10 mouse cellular contexts compared by ENCODE assay signal in the genomic region with DNA sequence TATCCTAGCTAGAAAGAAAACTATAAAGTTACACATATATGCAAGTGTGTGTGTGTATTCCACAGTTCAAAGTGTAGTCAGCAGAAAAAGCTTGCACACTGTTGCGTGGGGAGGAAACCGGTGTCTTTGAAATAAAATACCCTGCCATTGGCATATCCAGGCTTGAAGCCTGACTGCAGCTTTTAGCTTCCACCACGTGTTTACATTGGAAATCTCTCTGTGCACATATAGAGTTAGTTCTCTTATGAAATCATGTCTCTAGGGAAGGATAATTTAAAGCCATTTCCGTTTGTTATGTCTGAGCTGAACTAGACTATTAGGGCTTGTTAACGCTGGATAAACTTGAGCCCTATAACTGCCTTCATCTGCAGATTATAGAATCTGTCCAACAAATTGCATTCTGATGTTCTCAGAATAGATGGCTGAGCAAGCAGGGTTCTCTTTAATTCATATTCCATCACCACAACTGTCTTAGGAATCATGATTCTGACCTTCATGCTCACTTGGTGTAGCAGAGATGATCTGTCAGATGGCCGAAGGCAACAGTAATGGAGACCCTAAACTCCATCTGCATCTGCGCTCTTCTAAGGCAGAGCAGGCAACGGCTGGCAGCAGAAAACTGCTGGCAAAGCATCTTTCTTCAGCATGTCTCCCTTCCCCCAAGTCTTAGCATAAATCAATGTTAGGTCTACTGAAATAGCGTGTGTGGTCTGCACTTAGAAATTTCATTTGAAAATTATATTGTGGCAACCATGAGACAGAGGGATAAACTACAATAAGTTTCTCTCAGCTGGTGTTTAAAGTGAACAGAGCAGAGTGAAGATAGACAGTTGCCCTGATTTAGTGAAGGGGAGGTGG.
DNase-seq lines count a peak whose midpoint lies in the region; ATAC-seq lines count a peak whose summit lies in the region.
"Had no signal": no experiment of that assay in that cellular context is flagged by ENCODE, and none has a peak within 500 bp of the region (broad histone marks: within the 10 kb centered on the region; RNA-seq: fewer than 3 reads in every experiment).

No protein-coding gene starts in this region.

- peak overlapping the region; percentile 66 for H3K27ac ChIP-seq in hindbrain, embryonic 10.5 days
- H3K27ac ChIP-seq in hindbrain, embryonic 11.5 days (ENCODE audit: low read depth, low read length) = no peak overlapping the region; the same call in 1 of the 2 replicates
- H3K27ac ChIP-seq in embryonic facial prominence, embryonic 12.5 days = peak overlapping the region; percentile 91
- 0 out of 2 replicates have a peak overlapping the region, but pooled peaks have one; percentile 11 for H3K27ac ChIP-seq in midbrain, embryonic 15.5 days
- H3K27ac ChIP-seq: macrophage had no signal

- no peak for ATAC-seq in hindbrain, embryonic 11.5 days (ENCODE audit: low FRiP score)
- peak; percentile 74 for ATAC-seq in embryonic facial prominence, embryonic 12.5 days (ENCODE audit: insufficient number of reproducible peaks, insufficient read depth, low FRiP score, low TSS enrichment)
- ATAC-seq in midbrain, embryonic 15.5 days (replicated peaks) = 0 out of 2 replicates have a peak, but pooled peaks have one; percentile 39

- no peak overlapping the region for H3K9ac ChIP-seq in hindbrain, embryonic 11.5 days (ENCODE audit: low read depth, low read length)
- no peak overlapping the region for H3K9ac ChIP-seq in embryonic facial prominence, embryonic 12.5 days
- H3K9ac ChIP-seq in midbrain, embryonic 15.5 days = no peak overlapping the region

- no peak overlapping the region for H3K4me2 ChIP-seq in hindbrain, embryonic 11.5 days (replicated peaks; ENCODE audit: low read depth, low read length)
- no peak overlapping the region for H3K4me2 ChIP-seq in embryonic facial prominence, embryonic 12.5 days (replicated peaks)
- H3K4me2 ChIP-seq in midbrain, embryonic 15.5 days = no peak overlapping the region

- no peaks in the 10 kb centered on the region for H3K36me3 ChIP-seq in hindbrain, embryonic 10.5 days
- H3K36me3 ChIP-seq in hindbrain, embryonic 11.5 days (ENCODE audit: control insufficient read depth, insufficient read depth, low read length) = no peaks in the 10 kb centered on the region
- no peaks in the 10 kb centered on the region for H3K36me3 ChIP-seq in embryonic facial prominence, embryonic 12.5 days
- no peaks in the 10 kb centered on the region for H3K36me3 ChIP-seq in midbrain, embryonic 15.5 days (replicated peaks)

- H3K9me3 ChIP-seq in hindbrain, embryonic 10.5 days = no peaks in the 10 kb centered on the region
- no peaks in the 10 kb centered on the region for H3K9me3 ChIP-seq in hindbrain, embryonic 11.5 days (ENCODE audit: control insufficient read depth, low read length)
- no peaks in the 10 kb centered on the region for H3K9me3 ChIP-seq in embryonic facial prominence, embryonic 12.5 days
- no peaks in the 10 kb centered on the region for H3K9me3 ChIP-seq in midbrain, embryonic 15.5 days

- 75% methylated on average over 9 of the region's 9 CpGs for WGBS in hindbrain, embryonic 10.5 days
- WGBS in hindbrain, embryonic 11.5 days = 66% methylated on average over 9 of the region's 9 CpGs
- WGBS in embryonic facial prominence, embryonic 12.5 days = 20% methylated on average over 9 of the region's 9 CpGs
- 58% methylated on average over 9 of the region's 9 CpGs for WGBS in midbrain, embryonic 15.5 days

- H3K4me1 ChIP-seq in hindbrain, embryonic 10.5 days (replicated peaks) = peaks cover 64% of the 10 kb centered on the region
- H3K4me1 ChIP-seq in hindbrain, embryonic 11.5 days (replicated peaks; ENCODE audit: control insufficient read depth, insufficient read depth, low read length) = peaks cover 6% of the 10 kb centered on the region; the same call in 1 of the 2 replicates
- H3K4me1 ChIP-seq in embryonic facial prominence, embryonic 12.5 days = peaks cover 49% of the 10 kb centered on the region
- peaks cover 36% of the 10 kb centered on the region for H3K4me1 ChIP-seq in midbrain, embryonic 15.5 days

- peaks cover 3% of the 10 kb centered on the region; the same call in 1 of the 2 replicates for H3K27me3 ChIP-seq in hindbrain, embryonic 10.5 days (ENCODE audit: insufficient read depth, poor library complexity, severe bottlenecking)
- no peaks in the 10 kb centered on the region for H3K27me3 ChIP-seq in hindbrain, embryonic 11.5 days (ENCODE audit: control insufficient read depth, insufficient read depth, low read length)
- no peaks in the 10 kb centered on the region for H3K27me3 ChIP-seq in embryonic facial prominence, embryonic 12.5 days
- no peaks in the 10 kb centered on the region for H3K27me3 ChIP-seq in midbrain, embryonic 15.5 days (replicated peaks)

- DNase-seq in hindbrain, embryonic 10.5 days (ENCODE audit: low spot score) = no peak
- no peak for DNase-seq in hindbrain, embryonic 11.5 days (ENCODE audit: low spot score)
- peak; percentile 37 for DNase-seq in gonadal fat pad, adult 2 months (ENCODE audit: low read depth)
- DNase-seq in left cerebral cortex, adult 9 months (ENCODE audit: low spot score in 2 of 2) = no peak
- DNase-seq in ovary, postnatal 10 days (ENCODE audit: low spot score) = no peak
- DNase-seq in adrenal gland, postnatal 10 days = no peak

- no peak overlapping the region for H3K4me3 ChIP-seq in hindbrain, embryonic 10.5 days
- H3K4me3 ChIP-seq in hindbrain, embryonic 11.5 days (ENCODE audit: low read depth, low read length) = no peak overlapping the region
- H3K4me3 ChIP-seq in embryonic facial prominence, embryonic 12.5 days = no peak overlapping the region
- H3K4me3 ChIP-seq in midbrain, embryonic 15.5 days = no peak overlapping the region
- H3K4me3 ChIP-seq: erythroblast, embryonic 14.5 days had no signal
